Mouse (Mus musculus) stomach, postnatal 0 days (tissue): ENCODE results near the gene Snx5.

Experiments used
- CTCF ChIP-seq: IDR thresholded peaks from 2 replicates; pipeline ENCODE4 v1.5.1; 2016; ENCODE audit warnings: antibody characterized with exemption, low read depth, mild to moderate bottlenecking, moderate library complexity
- EP300 ChIP-seq: optimal IDR thresholded peaks from 2 replicates; pipeline ENCODE3; 2016; ENCODE audit warnings: antibody characterized with exemption

- no peak for TF ChIP-seq CTCF
- no peak for TF ChIP-seq EP300
These were observed 61.3 kb downstream of the Snx5 start for GRCm38 (mm10) chr2:144209425-144209824.
